Mouse (Mus musculus) erythroblast, adult 5-6 weeks (primary cell): ENCODE data around the gene Cyth4. TPM values are rescaled to one million over a fixed set of nuclear protein-coding genes. Genes with fewer than 3 reads are reported as not detected.

Source experiments
- ATAC-seq: replicated peaks from 2 replicates; pipeline ENCODE4 v1.8.0; 2016; ENCODE audit warnings: moderate number of reproducible peaks, mild to moderate bottlenecking, moderate TSS enrichment, inconsistent platforms; ENCODE audit not compliant: poor library complexity, low FRiP score, severe bottlenecking
- total RNA-seq, 2 experiments: library from RNA; stranded (forward) in 1 of 2; stranded (reverse) in 1 of 2; fragments of 150-400 nt in 1 of 2; fragments of 200-764, 138-1000 nt in 1 of 2; gene quantifications; 2 replicates each; pipeline versions ENCODE4 v1.2.3 to v1.2.4; 2015 to 2017; ENCODE audit warnings: low replicate concordance in 2 of 2

Gene Cyth4
- total RNA-seq, 2 experiments from 2014 or later: 17.1 to 20.1 TPM

DNA sequence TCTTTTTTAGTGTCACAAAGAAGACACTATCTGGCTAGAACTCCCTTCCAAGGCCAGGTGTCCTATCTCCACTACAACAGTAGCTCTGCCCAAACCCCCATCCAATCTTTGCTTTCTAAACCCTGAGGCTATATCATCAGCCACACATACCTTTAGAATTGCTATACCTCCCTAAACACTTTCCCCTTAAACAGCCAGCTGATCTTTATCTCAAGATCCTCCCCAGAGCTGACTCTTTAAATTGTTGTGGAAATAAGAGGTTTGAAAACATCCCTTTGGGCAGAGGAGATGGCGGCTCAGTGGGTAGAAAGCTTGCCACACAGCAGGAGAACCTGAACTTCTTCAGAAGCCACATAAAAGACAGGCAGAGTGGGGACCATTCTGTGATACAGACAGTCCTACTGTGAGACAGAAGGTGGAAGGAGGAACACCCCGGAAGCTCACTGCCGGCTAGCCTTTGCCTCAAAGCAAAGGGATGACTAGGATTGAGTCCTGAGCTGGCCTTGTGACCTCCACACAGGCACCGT, 20.5 kb upstream of the Cyth4 start:
- ATAC-seq: no peak

DNA sequence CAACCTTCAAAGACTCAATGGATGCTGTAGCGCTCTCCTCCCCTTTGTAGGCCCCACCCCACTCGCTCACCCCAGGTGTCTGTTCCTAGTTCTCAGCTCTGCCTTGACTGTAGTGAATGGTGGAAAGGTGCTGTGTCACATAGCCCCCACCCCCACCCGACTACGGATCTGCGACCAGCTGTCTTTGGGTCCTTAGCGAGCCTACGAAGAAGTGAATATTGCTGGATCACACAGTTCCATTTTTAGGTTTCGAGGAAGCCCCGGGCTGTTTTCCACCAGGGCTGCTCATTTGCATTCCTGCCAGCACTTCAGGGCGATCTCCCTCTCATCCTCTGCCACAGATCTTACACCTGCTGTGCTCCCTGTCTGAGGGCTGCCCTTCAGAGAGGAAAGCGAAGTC, 13.5 kb upstream of the Cyth4 start:
- ATAC-seq: no peak

DNA sequence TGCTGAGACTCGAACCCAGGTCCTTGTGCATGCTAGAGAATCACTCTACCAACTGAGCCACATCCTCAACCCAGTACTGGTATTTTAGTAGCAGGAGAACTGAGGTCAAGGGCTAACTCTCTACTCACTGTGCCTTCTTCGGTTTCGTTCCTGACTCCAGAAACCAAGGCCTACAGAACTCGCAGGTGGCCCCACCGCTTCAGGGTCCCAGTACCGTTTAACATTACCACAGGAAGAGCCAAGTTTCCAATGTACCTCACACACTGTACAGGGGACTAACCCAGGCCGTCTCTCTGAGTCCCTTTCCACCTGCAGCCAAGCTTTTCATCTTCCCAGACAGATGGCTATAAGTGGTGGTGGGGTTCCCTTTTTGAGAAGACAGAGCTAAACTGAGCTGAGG, 11.4 kb upstream of the Cyth4 start:
- no peak for ATAC-seq

DNA sequence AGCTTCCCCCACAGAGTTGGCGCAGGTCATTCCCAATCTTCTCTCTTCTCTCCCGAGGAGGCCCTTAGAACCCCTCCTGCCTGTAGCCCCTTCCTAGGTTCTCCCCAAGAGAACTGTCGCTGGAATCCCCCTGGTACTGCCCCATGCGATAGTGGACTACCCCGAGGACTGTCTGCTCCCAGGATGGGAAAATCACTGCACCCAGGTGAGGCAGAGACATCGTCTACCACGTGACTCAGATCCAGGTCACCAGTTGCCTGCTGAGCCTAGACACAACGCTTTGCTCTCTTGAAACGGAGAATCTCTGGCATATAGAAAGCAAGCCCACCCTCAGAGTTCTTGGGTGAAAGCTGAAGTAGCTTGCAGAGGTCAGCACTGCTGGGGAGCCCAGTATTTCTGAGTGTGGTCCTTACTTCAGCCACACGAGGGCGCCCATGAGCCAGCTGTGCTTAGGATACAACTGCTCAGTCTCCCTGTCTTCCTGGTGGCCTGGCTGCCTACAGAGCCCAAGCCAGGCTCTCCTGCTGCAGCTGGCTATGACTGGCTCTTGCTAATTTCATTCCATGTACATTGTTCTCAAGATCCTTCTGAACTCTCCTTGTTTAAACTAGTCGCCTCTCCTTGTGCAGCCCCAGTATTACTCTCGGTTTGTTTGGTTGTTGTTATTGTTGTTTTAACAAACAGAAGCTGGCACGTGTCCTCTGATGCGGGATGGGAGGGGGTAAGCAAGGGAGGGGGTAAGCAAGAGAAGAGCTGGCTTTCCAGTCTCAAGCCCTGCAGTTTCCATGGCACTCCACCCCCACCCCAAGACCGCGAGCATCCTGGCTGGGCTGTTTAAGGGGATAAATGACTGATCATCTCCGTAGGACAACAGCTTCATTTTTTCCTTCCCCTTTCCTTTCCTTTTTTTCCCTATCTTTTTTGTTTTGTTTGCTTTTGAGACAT, 9.5 kb upstream of the Cyth4 start:
- ATAC-seq: peak; percentile 79

DNA sequence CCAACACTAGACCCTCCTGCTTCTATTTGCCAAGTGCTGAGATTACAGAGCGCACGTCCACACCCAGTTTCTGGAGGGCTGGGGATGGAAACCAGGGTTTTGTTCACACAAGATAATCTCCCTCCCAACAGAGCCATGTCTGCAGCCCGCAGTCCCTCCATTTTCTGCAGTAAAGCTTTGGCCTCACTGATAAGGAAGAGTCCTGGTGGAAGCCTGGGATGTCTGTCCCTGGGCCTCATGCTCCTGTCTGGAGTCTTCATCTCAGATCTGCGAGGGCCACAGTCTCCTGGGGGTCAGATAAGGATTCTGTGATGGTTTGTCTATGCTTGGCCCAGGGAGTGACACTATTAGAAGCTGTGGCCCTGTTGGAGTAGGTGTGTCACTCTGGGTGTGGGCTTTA, 8.8 kb upstream of the Cyth4 start:
- ATAC-seq: no peak

DNA sequence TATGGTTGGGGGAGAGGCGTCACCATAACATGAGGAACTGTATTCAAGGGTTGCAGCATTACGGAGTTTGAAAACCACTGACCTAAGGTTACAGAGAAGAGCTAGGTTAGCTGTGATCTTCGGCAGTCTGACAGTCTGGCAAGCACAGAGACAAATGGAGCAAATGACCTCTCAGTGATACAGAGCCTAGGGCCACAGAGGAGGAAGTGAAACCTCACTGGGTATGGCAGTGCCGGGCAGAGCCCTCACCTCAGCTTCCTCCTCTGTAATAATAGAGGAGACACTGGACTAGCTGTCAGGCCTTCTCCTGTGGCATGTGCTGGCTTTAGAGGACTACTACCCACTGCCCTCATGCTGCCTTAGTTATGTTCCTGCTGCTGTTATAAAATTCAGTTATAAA, 7.9 kb upstream of the Cyth4 start:
- ATAC-seq: no peak

DNA sequence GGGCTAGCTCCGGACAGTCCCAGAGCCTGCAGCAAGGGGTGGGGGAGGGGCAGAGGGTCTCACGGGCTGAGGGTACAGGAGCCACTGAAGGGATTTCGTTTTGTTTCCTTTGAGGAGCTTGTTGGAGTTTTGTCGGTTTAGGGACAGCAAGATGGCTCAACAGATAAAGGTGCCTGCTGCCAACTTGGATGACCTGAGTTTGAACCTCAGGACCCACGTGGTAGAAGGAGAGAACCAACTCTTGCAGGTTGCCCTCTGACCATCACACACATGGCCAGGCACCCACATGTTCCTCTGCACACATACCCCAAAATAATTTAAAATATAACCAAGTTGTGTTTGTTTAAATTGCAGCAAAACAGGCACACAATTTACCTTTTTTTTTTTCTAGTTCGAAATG, 6.9 kb upstream of the Cyth4 start:
- ATAC-seq: no peak

DNA sequence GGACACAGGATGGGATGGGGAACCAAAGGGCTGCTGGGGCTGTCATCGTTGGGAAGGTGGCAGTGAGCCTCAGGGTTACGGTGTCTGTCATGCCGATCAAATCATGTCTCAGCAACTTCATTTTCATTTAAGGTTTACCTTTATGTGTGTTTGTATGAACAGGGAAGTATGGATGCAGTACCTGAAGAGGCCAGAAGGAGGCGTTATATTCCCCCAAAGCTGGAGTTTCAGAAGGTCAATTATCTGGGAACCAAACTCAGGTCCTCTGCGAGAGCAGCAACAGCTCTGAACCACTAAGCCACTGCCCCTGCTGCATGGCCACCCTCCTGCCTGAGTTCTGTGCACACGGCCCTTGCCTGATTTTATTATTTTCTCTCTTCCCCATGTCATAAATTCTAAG, 6.1 kb upstream of the Cyth4 start:
- no peak for ATAC-seq

DNA sequence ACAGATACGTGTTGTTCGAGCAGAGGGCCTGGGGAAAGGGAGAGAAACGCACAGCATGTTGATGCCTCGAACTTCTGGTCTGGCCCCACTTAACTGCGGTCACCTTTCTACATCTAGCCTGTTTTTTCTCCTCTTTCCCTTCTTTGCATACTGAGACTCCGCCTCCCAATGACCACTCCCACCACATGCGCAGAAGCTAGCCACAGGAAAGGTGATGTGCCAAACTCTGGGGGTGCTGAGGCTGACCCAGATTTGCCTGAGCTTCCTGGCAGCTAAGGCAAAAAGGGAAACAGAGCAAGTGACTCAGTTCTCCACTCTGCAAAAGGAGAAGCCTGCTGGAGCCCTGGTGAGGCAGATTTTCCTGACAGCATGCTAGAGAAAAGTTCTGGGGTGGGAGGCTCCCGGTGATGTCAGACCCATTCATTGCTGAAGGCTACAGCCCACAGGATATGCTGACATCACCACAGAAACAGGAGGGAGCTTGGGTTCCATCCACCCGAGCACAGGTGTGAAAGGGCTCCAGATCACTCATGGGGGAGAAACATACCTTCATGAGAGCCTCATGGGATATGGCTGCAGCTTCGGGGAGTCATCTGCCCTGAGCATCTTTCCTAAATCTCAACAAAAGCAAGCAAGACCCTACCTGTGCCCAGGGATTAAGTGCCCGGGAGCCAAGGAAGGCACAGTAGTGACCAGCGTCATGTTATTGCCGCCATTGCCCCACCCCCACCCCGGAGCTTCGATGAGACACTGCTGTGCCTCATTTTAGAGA, 5.0 kb upstream of the Cyth4 start:
- no peak for ATAC-seq

DNA sequence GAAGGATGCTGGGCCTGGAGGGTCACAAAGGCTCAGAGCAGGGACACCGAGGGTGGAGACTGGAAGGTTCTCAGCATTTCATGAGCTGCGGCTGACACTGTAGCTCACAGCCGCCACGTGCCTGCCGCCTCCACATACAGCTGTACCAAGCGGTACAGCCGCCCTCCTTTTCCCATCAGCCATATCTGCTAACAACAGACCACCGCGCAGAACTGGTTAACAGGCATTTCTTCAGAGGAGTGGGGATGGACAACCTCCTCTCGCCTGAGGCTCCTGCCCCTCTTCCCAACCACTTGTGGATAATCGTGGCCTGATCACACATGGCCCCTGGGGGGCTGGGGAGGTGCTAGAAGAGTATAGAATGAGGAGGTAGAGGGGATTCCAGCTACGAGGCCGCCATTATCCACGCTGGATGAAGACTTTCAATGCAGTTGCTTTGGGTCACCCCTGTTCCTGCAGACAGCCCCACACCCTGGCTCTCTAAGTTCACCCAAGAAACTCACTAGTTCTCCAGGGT, 4.3 kb upstream of the Cyth4 start:
- ATAC-seq: no peak

DNA sequence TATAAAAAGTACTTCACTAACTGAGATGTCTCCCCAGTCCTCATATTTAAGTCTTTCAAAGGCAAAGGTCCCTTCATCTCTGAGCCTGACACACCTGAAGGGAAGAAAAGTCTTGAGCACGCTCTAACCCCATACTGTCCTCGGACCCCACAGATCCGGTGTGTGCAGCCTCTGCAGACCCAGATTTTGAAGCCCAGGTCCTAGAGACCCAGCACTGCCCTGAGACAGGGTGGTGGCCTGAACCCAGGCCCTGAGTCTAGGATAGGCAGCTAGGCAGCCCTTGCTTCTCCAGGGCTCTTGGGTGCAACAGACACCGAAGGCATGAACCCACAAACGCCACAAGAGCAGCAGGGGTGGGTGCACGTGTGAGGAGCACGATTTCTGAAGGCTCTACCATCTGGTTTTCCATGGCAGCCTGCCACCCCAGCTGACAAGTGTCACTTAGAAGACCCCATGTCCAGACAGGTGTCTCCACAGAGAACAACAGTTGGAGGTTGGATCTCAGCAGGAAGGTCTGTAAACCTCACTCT, 2.9 kb upstream of the Cyth4 start:
- no peak for ATAC-seq

DNA sequence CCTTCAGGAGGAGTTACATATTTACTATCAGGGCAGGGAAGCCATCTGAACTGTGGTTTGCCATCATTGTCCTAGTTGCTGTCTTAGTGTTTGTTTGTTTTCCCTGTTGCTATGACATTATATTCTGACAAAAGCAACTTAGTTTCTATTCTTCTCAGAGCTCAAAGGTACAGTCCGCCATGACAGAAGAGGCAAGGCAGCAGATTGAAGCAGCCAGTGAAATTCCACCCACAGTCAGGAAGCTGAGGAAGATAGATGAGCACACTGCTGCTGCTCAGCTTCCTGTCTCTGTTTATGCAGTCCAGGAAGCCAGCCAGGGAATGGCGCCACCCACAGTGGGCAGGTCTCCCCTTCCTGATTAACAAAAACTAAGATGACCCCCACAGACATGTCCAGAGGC, 2.0 kb upstream of the Cyth4 start:
- no peak for ATAC-seq

DNA sequence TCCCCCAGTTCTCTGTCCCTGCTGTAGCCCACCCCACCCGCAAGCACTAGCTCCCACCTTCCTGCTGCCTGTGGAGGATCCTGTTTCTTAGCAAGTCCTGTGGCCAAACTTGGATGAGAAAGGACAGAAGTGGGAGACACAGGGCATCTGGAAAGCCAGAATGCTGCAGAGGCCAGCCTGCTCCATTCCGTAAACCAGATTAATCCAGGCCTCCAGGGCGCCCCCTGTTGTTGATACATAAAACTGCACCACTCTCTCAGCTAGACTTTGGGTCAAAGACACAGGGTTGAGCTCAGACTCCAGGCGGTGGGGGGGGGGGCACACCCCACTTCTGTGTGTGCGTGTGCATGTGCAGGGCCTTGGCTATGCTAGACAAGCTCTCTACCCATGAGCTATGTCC, 1.4 kb upstream of the Cyth4 start:
- ATAC-seq: no peak

DNA sequence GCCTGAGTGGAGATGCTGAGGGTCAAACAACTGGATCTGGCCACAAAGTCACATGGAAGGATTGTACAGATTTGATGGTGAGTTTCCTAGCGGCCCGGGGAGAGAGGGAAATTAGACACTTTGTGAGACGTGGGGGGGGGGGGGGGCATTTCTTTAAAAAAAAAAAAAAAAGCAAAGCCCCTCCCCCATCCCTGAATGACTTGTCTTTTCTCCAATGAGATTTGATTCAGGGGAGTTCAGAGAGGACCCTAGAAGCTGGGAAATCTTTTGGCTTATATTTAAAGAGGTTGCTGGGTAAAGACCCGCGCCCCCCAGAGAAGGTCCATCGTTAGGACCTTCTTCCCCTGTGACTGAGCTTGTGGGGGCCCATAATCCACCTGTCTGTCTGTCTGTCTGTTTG, 343 bp upstream of the Cyth4 start:
- ATAC-seq: no peak

DNA sequence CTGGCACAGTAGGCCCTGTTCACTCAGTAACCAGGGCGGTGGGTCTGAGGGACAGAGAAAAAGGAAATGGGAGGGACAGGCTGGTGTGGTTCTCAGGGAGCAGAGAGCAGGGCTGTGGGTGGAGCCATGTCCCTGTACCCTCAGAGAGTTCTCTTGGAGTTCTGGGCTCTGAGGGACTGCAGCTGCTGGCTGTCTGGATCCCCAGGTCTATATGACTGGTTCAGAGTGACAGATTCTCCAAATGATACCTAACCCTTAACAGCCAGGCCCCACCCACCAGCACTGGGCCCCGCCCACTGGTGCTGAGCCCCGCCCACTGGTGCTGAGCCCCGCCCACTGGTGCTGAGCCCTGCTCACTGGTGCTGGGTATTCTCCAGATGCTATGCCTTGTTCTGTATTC, 882 bp downstream of the Cyth4 start:
- ATAC-seq: peak; percentile 37; the same call in 1 of the 2 replicates

DNA sequence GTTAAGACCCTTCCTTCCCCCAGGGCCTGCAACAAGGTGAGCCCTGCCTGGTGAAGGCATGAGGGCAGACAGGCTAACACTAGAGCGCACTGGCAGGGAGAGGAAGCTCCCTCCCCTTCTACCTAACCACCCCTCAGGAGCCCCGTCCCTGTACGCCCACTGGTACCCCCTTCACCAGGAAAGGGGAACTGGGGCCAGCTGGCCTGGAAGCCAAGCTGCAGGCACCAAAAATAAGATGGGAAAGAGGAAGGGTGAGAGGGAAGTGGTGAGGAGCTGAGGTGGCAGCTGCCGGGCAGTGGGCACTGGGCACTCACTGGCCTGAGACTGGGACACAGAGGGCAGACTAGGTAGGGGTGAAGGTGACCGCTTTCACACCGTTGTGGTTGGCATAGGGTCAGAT, 2.3 kb downstream of the Cyth4 start:
- no peak for ATAC-seq

DNA sequence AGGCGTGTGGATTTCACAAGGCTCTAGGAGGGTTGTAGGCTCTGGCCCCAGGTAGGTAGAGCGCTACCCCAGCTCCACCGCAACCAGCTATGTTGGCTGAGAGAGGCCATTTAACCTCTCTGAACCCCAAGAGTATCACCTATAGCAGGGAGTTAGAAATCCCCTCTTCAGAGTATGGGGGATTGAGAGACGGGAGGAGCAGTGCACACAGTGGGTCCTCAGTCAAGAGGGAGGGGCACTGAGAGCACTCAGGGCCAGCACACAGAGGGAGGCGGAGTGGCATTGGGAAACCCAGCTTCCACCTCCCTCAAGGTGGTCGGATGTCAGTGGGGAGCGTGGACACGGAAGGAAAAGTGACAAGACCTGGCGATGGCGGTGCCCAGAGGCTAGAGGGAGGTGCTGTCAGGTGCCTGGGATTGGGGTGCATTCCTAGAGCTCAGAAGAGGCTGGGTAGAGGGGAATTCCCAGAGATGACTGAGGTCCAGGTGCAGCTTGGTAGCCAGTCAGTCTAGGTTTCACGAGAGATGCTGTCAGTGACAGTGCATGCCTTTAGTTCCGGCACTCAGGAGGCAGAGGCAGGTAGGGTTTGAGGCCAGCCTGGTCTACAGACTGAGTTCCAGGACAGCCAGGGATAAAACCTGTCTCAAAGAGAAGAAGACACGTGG, 2.8 kb downstream of the Cyth4 start:
- no peak for ATAC-seq

DNA sequence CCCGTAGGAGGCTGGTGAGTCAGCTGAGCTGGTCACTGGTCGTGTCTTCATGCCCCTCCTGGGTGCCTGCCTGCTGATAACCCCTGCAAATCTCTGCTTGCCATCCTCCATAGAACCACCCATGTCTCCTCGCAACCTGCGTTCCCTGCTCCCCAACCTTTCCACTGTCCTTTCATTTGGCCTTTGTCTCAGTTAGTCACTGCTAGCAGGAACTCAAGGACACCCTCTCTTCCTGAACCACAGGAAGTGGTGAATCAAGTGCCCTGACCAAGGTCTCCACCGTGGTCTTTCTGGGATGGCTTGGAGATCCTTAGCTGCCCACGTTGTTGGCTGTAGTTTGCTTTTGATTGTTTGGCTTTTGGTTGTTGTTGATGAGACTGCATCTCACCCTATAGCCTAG, 4.3 kb downstream of the Cyth4 start:
- ATAC-seq: no peak

DNA sequence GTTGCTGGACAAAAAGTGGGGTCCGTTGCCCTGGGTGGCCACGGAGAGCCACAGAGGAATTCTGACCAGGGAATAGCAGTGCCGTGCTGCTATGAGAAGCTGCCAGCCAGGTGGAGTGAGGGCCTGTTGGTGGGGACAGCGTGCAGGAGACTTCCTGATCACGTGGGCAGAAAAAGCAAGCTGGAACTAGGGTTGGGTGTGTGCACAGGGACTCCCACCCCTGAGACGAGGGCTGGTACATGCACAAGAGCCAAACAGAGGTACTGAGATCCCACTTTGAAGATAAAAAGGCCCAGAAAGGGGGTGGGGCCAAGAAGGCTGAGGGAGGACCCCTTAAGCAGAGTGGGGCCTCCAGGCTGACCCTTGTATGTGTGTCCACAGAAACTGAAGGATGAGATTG, 7.4 kb downstream of the Cyth4 start:
- no peak for ATAC-seq

DNA sequence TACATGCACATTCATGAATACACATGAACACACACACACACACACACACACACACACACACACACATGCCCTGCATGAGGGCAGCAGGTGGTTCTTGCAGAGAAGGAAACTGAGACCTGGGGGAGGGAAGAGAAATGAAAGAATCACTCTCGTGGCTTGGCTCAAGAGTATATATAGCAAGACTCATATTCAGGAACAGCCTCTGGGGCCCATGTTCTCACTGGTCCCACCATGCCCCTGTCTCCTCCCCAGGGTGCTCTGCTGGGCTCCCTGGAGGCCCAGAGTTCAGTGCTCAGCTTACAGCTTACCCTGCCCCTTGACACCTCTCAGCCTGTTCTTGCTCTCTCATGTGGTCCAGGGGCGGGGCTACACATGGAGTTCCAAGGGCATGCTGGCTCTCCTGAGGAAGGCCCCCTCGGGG, 8.5 kb downstream of the Cyth4 start:
- no peak for ATAC-seq
